Mouse (Mus musculus) embryonic stem cell, embryonic (primary cell): ENCODE data around the gene Wdfy1.

Source experiments
- CTCF ChIA-PET, 4 experiments: fragments of 300-600 bp in 2 of 4; fragments of 350-600 bp in 2 of 4; sonication (Branson Sonifier 250); formaldehyde crosslinking; loops; one replicate each; lab custom pipeline; 2022; ENCODE audit warnings: inconsistent platforms in 2 of 4; lab: Charles Lee
- POLR2A ChIA-PET, 4 experiments: fragments of 300-600 bp in 2 of 4; fragments of 350-600 bp in 2 of 4; sonication (Branson Sonifier 250); formaldehyde crosslinking; loops; one replicate each; lab custom pipeline; 2022; ENCODE audit warnings: antibody characterized with exemption in 4 of 4, inconsistent platforms in 1 of 4; lab: Charles Lee

The Wdfy1 gene

GRCm38 (mm10) chr1:79775927-79776458, at the start of gene Wdfy1, which contains the start of gene Mrpl44:
Gene Wdfy1, minus strand, starts transcription at chr1:79776143.
Gene Mrpl44, plus strand, starts transcription at chr1:79776018.
- CTCF ChIA-PET, result no interaction called here

GRCm38 (mm10) chr1:79823951-79824633, 48.1 kb upstream of the Wdfy1 start:
- CTCF ChIA-PET, result no interaction called here
- POLR2A ChIA-PET, result no interaction called here

More at GRCm38 (mm10) chr1:79775927-79776458, at the start of gene Wdfy1, which contains the start of gene Mrpl44:
- POLR2A ChIA-PET, result interaction anchor here in 1 of 4 experiments (0.7 to 6.9 kb wide), 3 partner anchors 14 to 87 kb away, joined by 3 to 37 read pairs (median 4); no protein-coding TSS in a partner anchor

GRCm38 (mm10) chr1:79822806-79823525, 47.0 kb upstream of the Wdfy1 start:
- CTCF ChIA-PET, result no interaction called here

GRCm38 (mm10) chr1:79819296-79819879, 43.4 kb upstream of the Wdfy1 start:
- CTCF ChIA-PET, result no interaction called here
- POLR2A ChIA-PET, result no interaction called here

More at GRCm38 (mm10) chr1:79822806-79823525, 47.0 kb upstream of the Wdfy1 start:
- POLR2A ChIA-PET, result no interaction called here

GRCm38 (mm10) chr1:79815446-79815845, 39.5 kb upstream of the Wdfy1 start:
- POLR2A ChIA-PET, result no interaction called here
- CTCF ChIA-PET, result no interaction called here

GRCm38 (mm10) chr1:79809447-79809846, 33.5 kb upstream of the Wdfy1 start:
- POLR2A ChIA-PET, result no interaction called here
- CTCF ChIA-PET, result interaction anchor here in 1 of 4 experiments (0.6 kb wide), 1 partner anchor 9 kb away, joined by 3 read pairs; no protein-coding TSS in a partner anchor

- POLR2A ChIA-PET, result no interaction called here
- CTCF ChIA-PET, result no interaction called here
These were observed 30.9 kb upstream of the Wdfy1 start for GRCm38 (mm10) chr1:79806865-79807264.

- CTCF ChIA-PET, result no interaction called here
These were observed 27.7 kb upstream of the Wdfy1 start for GRCm38 (mm10) chr1:79803614-79804013.

GRCm38 (mm10) chr1:79802858-79803427, 27.0 kb upstream of the Wdfy1 start:
- POLR2A ChIA-PET, result interaction anchor here in 1 of 4 experiments (0.7 to 1.2 kb wide), 2 partner anchors 15 to 27 kb away, joined by 3 read pairs; partner anchors contain the start of gene Wdfy1
- CTCF ChIA-PET, result interaction anchor here in 1 of 4 experiments (0.6 kb wide), 1 partner anchor 56 kb away, joined by 4 read pairs; no protein-coding TSS in a partner anchor

More at GRCm38 (mm10) chr1:79803614-79804013, 27.7 kb upstream of the Wdfy1 start:
- POLR2A ChIA-PET, result interaction anchor here in 1 of 4 experiments (0.7 kb wide), 1 partner anchor 15 kb away, joined by 3 read pairs; no protein-coding TSS in a partner anchor

- ChIA-PET POLR2A (no interaction called here), CTCF (no interaction called here)
These were observed 21.1 kb upstream of the Wdfy1 start for GRCm38 (mm10) chr1:79797084-79797483.

GRCm38 (mm10) chr1:79786267-79786927, 10.5 kb upstream of the Wdfy1 start:
- CTCF ChIA-PET, result interaction anchor here in 3 of 4 experiments (0.6 to 2.3 kb wide), 5 partner anchors 103 to 394 kb away, joined by 3 to 10 read pairs (median 4); no protein-coding TSS in a partner anchor
- POLR2A ChIA-PET, result no interaction called here

GRCm38 (mm10) chr1:79782433-79782832, 6.5 kb upstream of the Wdfy1 start:
- ChIA-PET CTCF (interaction anchor here in 2 of 4 experiments (0.6 to 1.0 kb wide), 2 partner anchors 107 to 1058 kb away, joined by 3 read pairs; no protein-coding TSS in a partner anchor), POLR2A (interaction anchor here in 1 of 4 experiments (0.6 to 2.6 kb wide), 3 partner anchors 20 to 208 kb away, joined by 3 to 7 read pairs (median 4); no protein-coding TSS in a partner anchor)

GRCm38 (mm10) chr1:79778011-79778410, 2.1 kb upstream of the Wdfy1 start:
- CTCF ChIA-PET, result interaction anchor here in 2 of 4 experiments (0.6 to 1.0 kb wide), 2 partner anchors 10 to 22 kb away, joined by 3 read pairs; no protein-coding TSS in a partner anchor
- POLR2A ChIA-PET, result interaction anchor here in 3 of 4 experiments (0.6 to 1.8 kb wide), 3 partner anchors 16 to 444 kb away, joined by 3 to 7 read pairs (median 3); no protein-coding TSS in a partner anchor

GRCm38 (mm10) chr1:79774164-79774780, 1.7 kb downstream of the Wdfy1 start:
- ChIA-PET POLR2A (interaction anchor here in 2 of 4 experiments (1.5 to 6.9 kb wide), 2 partner anchors 12 to 14 kb away, joined by 3 to 37 read pairs; no protein-coding TSS in a partner anchor), CTCF (no interaction called here)

GRCm38 (mm10) chr1:79768231-79768630, 7.7 kb downstream of the Wdfy1 start:
- ChIA-PET CTCF (interaction anchor here in 1 of 4 experiments (0.6 kb wide), 2 partner anchors 95 to 1149 kb away, joined by 3 read pairs; no protein-coding TSS in a partner anchor), POLR2A (interaction anchor here in 1 of 4 experiments (0.8 kb wide), 1 partner anchor 89 kb away, joined by 3 read pairs; no protein-coding TSS in a partner anchor)

- POLR2A ChIA-PET, result interaction anchor here in 2 of 4 experiments (0.6 to 4.1 kb wide), 3 partner anchors 9 to 194 kb away, joined by 3 to 37 read pairs (median 3); partner anchors contain the start of genes Mrpl44 (in 1 of the 2) and Wdfy1 (in 1 of the 2)
- CTCF ChIA-PET, result no interaction called here
These were observed 11.5 kb downstream of the Wdfy1 start for GRCm38 (mm10) chr1:79764483-79764882.

- POLR2A ChIA-PET, result interaction anchor here in 2 of 4 experiments (0.6 to 4.1 kb wide), 4 partner anchors 9 to 194 kb away, joined by 3 to 37 read pairs (median 4); partner anchors contain the start of genes Mrpl44 (in 1 of the 2) and Wdfy1 (in 1 of the 2)
- CTCF ChIA-PET, result no interaction called here
These were observed 11.9 kb downstream of the Wdfy1 start for GRCm38 (mm10) chr1:79764031-79764430.
